Mouse (Mus musculus) thymus, adult 2 months (tissue): ENCODE data around the gene Mgat1. TPM values are rescaled to one million over a fixed set of nuclear protein-coding genes. Genes with fewer than 3 reads are reported as not detected.
"Not testable (repeated sequence)": the region's sequence is repeated elsewhere in the genome, so short reads cannot be mapped to it uniquely, and the experiment has no call there.

Experiments
- DNase-seq: peaks from one replicate; pipeline ENCODE4 v3.0.0; 2021
- H3K27ac ChIP-seq: fragments of 200-500 bp; 2 replicates; pipeline ENCODE4 v1.5.1; 2012; ENCODE audit warnings: low read length, control low read depth; ENCODE audit not compliant: control insufficient read depth, insufficient read depth
- H3K27me3 ChIP-seq: fragments of 200-500 bp; 2 replicates; pipeline ENCODE4 v1.6.1; 2012; ENCODE audit warnings: mild to moderate bottlenecking, low read length, moderate library complexity, mixed read lengths; ENCODE audit not compliant: control insufficient read depth, insufficient read depth
- H3K36me3 ChIP-seq: fragments of 200-500 bp; 2 replicates; pipeline ENCODE4 v1.6.1; 2012; ENCODE audit warnings: mild to moderate bottlenecking, low read length, moderate library complexity; ENCODE audit not compliant: control insufficient read depth, insufficient read depth
- H3K4me1 ChIP-seq: fragments of 200-500 bp; replicated peaks from 2 replicates; pipeline ENCODE4 v1.6.1; 2012; ENCODE audit warnings: low read length; ENCODE audit not compliant: control insufficient read depth, insufficient read depth
- H3K4me3 ChIP-seq: fragments of 200-500 bp; 2 replicates; pipeline ENCODE4 v1.5.1; 2012; ENCODE audit warnings: mild to moderate bottlenecking, low read length, control low read depth, moderate library complexity; ENCODE audit not compliant: control insufficient read depth, insufficient read depth
- CTCF ChIP-seq: fragments of 200-500 bp; IDR thresholded peaks from 2 replicates; pipeline ENCODE4 v1.5.1; 2012; ENCODE audit warnings: mild to moderate bottlenecking, control low read depth, low read length, moderate library complexity, borderline replicate concordance; ENCODE audit not compliant: control insufficient read depth, poor library complexity, insufficient read depth; ENCODE audit errors: extremely low read depth
- POLR2A ChIP-seq: fragments of 200-500 bp; IDR thresholded peaks from 2 replicates; pipeline ENCODE4 v1.6.1; 2012; ENCODE audit warnings: mild to moderate bottlenecking, low read length, control low read depth, moderate library complexity; ENCODE audit not compliant: control insufficient read depth, poor library complexity, insufficient read depth; ENCODE audit errors: extremely low read depth
- WGBS: fragments of 180-500 bp; shearing (Covaris S2); methylation state at CpG from one replicate; pipeline ENCODE4 v1.1.7; 2018; 5-methylcytosine and 5-hydroxymethylcytosine counted together
- polyA plus RNA-seq: library from polyadenylated mRNA; depleted of rRNA; stranded (reverse); fragments of >200 nt; gene quantifications from 2 replicates; pipeline ENCODE4 v1.2.3, GENCODE M21; 2012; rRNA removed

Gene Mgat1
- 336 and 378 TPM in 2 replicates for polyA plus RNA-seq

- under 1% methylated on average over 57 of the region's 60 CpGs for WGBS
- peaks cover 26% of the 10 kb centered on the region for H3K4me1 ChIP-seq
- H3K27ac ChIP-seq, result peak within 1 kb of the TSS; percentile 95
- TF ChIP-seq CTCF (peak; percentile 44; the same call in 1 of the 2 replicates), POLR2A (peak; percentile 51; the same call in 1 of the 2 replicates)
- DNase-seq, result peak; percentile 93
- H3K4me3 ChIP-seq, result peak within 1 kb of the TSS; percentile 54
- H3K27me3 ChIP-seq, result no peaks in the 10 kb centered on the region
- H3K36me3 ChIP-seq, result no peaks in the 10 kb centered on the region
These were observed at the start of gene Mgat1 for GRCm38 (mm10) chr11:49243727-49244594. Gene Mgat1 (plus strand): TSS chr11:49244191.

DNA sequence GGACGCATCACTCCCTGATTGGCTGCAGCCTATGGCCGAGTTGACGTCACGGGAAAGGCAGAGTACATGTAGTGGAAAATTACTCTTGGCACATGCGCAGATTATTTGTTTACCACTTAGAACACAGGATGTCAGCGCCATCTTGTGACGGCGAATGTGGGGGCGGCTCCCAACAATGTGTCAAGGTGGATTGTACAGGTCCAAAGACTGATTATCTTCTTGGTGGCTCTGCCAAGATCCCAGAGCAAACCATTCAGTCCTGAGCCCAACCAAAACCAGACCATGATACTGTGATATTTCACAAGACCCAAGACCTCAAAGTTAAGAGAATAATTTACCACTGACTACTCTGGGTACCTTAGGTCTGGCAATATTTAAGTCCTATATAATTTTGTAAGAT is 49.2 kb upstream of the Mgat1 start:
- H3K27ac ChIP-seq, H3K4me1 ChIP-seq, DNase-seq, H3K36me3 ChIP-seq, H3K27me3 ChIP-seq, H3K4me3 ChIP-seq: not testable (repeated sequence)
- 99% methylated on average over 9 of the region's 9 CpGs for WGBS

DNA sequence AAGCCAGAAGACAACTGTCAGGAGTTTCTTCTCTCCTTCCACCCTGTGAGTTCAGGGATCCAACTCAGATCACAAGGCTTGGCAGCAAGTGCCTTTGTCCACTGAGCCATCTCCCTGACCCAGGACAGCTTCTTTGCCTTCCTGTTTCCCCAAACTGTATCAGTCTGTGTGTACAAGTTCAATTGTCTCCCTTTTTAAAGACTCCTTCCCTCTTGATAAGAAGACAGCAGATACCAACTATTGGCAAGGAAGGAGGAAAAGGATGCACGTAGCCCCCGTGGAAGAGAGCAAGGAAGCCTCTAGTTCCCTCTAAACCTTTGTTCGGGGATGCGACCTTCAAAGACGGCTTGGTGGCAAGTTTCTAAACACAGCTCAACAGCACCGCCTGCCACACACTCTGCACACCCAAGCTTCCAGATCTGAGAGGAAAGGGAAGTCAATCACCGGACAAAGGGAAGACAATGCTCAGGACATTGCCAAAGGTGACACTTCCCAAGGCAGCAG is 48.1 kb upstream of the Mgat1 start:
- Histone ChIP-seq H3K4me3 (no peak overlapping the region), H3K4me1 (peaks cover 7% of the 10 kb centered on the region), H3K36me3 (no peaks in the 10 kb centered on the region), H3K27ac (no peak overlapping the region), H3K27me3 (no peaks in the 10 kb centered on the region)
- TF ChIP-seq POLR2A, result no peak
- TF ChIP-seq CTCF, result no peak
- WGBS, result 16% methylated on average over 7 of the region's 7 CpGs
- DNase-seq, result peak; percentile 44

- no peak for TF ChIP-seq CTCF
- TF ChIP-seq POLR2A, result no peak
- Histone ChIP-seq H3K27me3 (no peaks in the 10 kb centered on the region), H3K4me3 (no peak overlapping the region), H3K27ac (no peak overlapping the region), H3K36me3 (no peaks in the 10 kb centered on the region), H3K4me1 (peaks cover 12% of the 10 kb centered on the region)
- DNase-seq, result no peak
These were observed 43.3 kb upstream of the Mgat1 start for GRCm38 (mm10) chr11:49200666-49201065.

DNA sequence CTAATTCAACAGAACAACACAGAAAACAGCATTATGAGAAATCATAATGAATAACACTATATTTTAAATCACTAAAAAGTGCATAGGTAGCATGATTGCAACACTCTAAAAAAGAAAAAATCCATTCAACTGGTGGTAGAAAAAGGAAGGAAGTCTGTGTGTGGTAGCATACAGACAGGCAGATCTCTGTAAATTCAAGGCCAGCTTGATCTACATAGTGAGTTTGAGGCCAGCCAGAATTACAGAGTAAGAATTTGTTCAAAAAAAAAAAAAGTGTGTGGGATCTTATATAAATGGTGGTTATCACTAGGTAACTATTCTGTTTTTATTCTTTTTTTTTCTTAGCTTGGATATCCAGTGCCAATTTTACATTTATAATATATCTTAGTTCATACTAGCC is 42.8 kb upstream of the Mgat1 start:
- TF ChIP-seq CTCF (no peak), POLR2A (no peak)
- DNase-seq, result no peak
- Histone ChIP-seq H3K4me3 (no peak overlapping the region), H3K36me3 (no peaks in the 10 kb centered on the region), H3K27me3 (no peaks in the 10 kb centered on the region), H3K27ac (no peak overlapping the region), H3K4me1 (peaks cover 8% of the 10 kb centered on the region)

DNA sequence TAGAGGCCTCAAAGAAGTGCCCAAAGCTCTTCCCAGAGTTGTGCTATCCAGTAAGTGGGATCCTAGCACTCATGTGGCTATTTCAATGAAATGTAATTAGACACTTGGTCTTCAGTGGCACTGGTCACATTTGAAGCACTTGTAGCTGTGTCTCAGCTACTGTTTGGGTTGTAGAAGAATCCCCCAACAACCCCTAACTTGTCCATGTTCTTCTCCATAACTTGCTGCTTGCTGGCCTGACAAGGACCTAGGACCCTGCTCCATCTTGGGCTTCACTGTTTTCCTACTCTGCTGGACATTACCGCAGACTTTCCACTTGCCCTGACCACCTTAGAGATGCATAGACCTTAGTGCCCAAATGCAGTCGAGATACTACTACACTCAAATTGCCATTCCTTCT is 41.9 kb upstream of the Mgat1 start:
- peaks cover 6% of the 10 kb centered on the region for H3K4me1 ChIP-seq
- no peak for DNase-seq
- peak overlapping the region; percentile 54 for H3K27ac ChIP-seq
- H3K4me3 ChIP-seq, result no peak overlapping the region
- peaks cover 5% of the 10 kb centered on the region; the same call in 1 of the 2 replicates for H3K36me3 ChIP-seq
- H3K27me3 ChIP-seq, result no peaks in the 10 kb centered on the region
- 50% methylated on average over 2 of the region's 2 CpGs for WGBS
- TF ChIP-seq CTCF, result no peak
- no peak for TF ChIP-seq POLR2A
